Mouse (Mus musculus) cortical plate, adult 2 months (tissue): ENCODE measurements around the gene Vtcn1. TPM values are rescaled to one million over a fixed set of nuclear protein-coding genes. Genes with fewer than 3 reads are reported as not detected.

Experiments used
- H3K27ac ChIP-seq: fragments of 200-500 bp; 2 replicates; pipeline ENCODE4 v1.5.1; 2012; ENCODE audit warnings: low read length, control low read depth, inconsistent platforms; ENCODE audit not compliant: insufficient read depth
- H3K4me1 ChIP-seq: fragments of 200-500 bp; 2 replicates; pipeline ENCODE4 v1.6.1; 2011; ENCODE audit warnings: low read length; ENCODE audit not compliant: control insufficient read depth, insufficient read depth
- H3K4me3 ChIP-seq: fragments of 200-500 bp; 2 replicates; pipeline ENCODE4 v1.5.1; 2011; ENCODE audit warnings: mild to moderate bottlenecking, low read length, control low read depth; ENCODE audit not compliant: insufficient read depth
- CTCF ChIP-seq: fragments of 200-500 bp; IDR thresholded peaks from 2 replicates; pipeline ENCODE4 v1.5.1; 2011; ENCODE audit warnings: mild to moderate bottlenecking, control low read depth, low read length; ENCODE audit not compliant: insufficient read depth; ENCODE audit errors: extremely low read depth
- POLR2A ChIP-seq: fragments of 200-500 bp; IDR thresholded peaks from 2 replicates; pipeline ENCODE4 v1.6.1; 2011; ENCODE audit warnings: mild to moderate bottlenecking, low read length, control low read depth; ENCODE audit not compliant: insufficient read depth; ENCODE audit errors: extremely low read depth
- polyA plus RNA-seq: library from polyadenylated mRNA; depleted of rRNA; stranded (reverse); fragments of >200 nt; gene quantifications from 2 replicates; pipeline ENCODE4 v1.2.3, GENCODE M21; 2012

The Vtcn1 gene
- polyA plus RNA-seq, 1 experiment, result 0.17 TPM

DNA sequence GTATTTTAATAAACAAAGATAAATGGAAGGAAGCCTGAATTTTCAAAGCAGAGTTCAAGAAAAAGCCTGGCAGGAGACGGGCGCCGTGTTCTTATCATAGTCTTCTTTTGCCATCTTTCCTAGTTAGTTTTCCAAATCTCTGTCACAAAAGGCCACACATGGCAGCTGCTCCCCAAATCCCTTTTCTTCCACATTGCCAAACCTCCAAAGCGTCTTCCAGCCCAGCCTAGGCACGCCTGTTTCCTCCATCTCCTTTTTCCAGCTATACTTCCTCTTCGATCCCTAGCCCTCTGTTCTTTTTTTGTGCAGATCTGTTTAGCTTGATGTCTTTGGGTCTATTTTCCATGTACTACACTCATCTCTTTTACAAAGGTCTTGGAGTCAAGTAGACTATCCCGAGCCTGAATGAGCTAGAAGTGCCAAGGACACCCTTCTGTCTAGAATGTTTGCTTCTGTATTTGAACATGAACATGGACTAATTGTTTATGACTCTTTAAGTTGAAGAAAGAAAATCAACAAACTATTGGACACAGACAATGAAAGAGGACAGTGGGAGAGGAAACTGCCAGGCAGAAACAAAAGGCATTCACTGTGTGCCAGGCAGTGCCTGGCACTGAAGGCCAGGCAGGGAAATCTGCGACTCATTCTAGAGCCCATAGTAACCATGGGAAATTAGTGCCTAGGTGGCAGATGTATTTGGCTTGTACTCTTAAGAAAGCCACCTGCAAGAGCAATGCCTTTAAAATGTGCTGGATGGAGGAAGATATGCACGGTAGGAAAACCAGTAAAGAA is 56.8 kb downstream of the Vtcn1 start:
- no peak for TF ChIP-seq POLR2A
- TF ChIP-seq CTCF, result no peak
- Histone ChIP-seq H3K4me1 (no peaks in the 10 kb centered on the region), H3K4me3 (no peak overlapping the region), H3K27ac (no peak overlapping the region)

- H3K27ac ChIP-seq, result no peak overlapping the region
- H3K4me3 ChIP-seq, result no peak overlapping the region
- H3K4me1 ChIP-seq, result no peaks in the 10 kb centered on the region
- no peak for TF ChIP-seq CTCF
Measured at GRCm38 (mm10) chr3:100889234-100889633, 64.0 kb downstream of the Vtcn1 start.

GRCm38 (mm10) chr3:100890406-100890805 is 65.1 kb downstream of the Vtcn1 start:
- Histone ChIP-seq H3K4me1 (no peaks in the 10 kb centered on the region), H3K27ac (no peak overlapping the region), H3K4me3 (no peak overlapping the region)
- TF ChIP-seq CTCF, result no peak
- TF ChIP-seq POLR2A, result no peak

- Histone ChIP-seq H3K27ac (no peak overlapping the region), H3K4me1 (no peaks in the 10 kb centered on the region), H3K4me3 (no peak overlapping the region)
- TF ChIP-seq CTCF, result no peak
Measured at GRCm38 (mm10) chr3:100892383-100893335, 67.4 kb downstream of the Vtcn1 start.

- no peak overlapping the region for H3K27ac ChIP-seq
- H3K4me1 ChIP-seq, result no peaks in the 10 kb centered on the region
- no peak overlapping the region for H3K4me3 ChIP-seq
- TF ChIP-seq CTCF (no peak), POLR2A (no peak)
Measured at GRCm38 (mm10) chr3:100895500-100895899, 70.2 kb downstream of the Vtcn1 start.

- no peak overlapping the region for H3K4me3 ChIP-seq
- TF ChIP-seq POLR2A, result no peak
- no peak for TF ChIP-seq CTCF
- no peak overlapping the region for H3K27ac ChIP-seq
- H3K4me1 ChIP-seq, result no peaks in the 10 kb centered on the region
Measured at GRCm38 (mm10) chr3:100906128-100906527, 80.9 kb downstream of the Vtcn1 start.

DNA sequence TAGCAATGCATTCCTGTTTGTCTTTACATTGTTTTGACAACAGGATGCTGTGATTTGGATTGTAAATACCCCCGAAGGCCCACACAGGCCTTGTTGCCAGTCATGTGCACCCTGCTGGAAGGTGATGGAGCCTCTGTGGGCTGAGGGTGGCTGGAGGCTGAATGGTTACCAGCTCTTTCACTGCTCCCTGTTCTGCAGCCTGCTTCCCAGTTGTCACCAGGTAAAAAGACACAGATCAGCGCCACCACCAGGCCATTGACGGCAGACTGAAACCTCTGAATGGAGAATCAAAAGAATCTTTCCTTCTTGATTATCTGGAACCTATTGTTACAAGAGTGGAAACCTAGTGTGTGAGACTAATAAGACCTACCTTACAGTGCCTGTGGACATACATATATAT is 81.7 kb downstream of the Vtcn1 start:
- Histone ChIP-seq H3K27ac (no peak overlapping the region), H3K4me3 (no peak overlapping the region), H3K4me1 (no peaks in the 10 kb centered on the region)
- TF ChIP-seq POLR2A, result no peak
- peak; percentile 26; the same call in 1 of the 2 replicates for TF ChIP-seq CTCF

- Histone ChIP-seq H3K27ac (no peak overlapping the region), H3K4me1 (no peaks in the 10 kb centered on the region), H3K4me3 (no peak overlapping the region)
- no peak for TF ChIP-seq POLR2A
- TF ChIP-seq CTCF, result no peak
Measured at GRCm38 (mm10) chr3:100908594-100908993, 83.3 kb downstream of the Vtcn1 start.

DNA sequence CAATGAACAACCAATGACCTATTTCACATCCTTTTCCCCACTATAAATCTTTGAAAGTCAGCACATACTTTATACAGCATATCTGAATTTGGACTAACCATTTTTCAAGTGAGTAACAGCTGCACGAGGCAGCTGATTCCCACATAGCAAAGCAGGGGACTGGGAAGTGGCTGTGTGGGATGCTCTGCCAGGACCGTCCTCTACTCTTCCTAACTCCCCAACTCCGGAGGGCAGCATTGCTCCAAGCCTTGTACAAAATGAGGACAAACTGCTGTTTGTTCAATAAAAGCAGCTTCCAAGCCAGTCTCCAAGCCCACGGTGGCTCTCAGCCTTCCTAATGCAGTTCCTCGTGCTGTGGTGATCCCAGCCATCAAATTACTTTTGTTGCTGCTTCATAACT is 85.4 kb downstream of the Vtcn1 start:
- Histone ChIP-seq H3K4me1 (no peaks in the 10 kb centered on the region), H3K4me3 (no peak overlapping the region), H3K27ac (no peak overlapping the region)
- no peak for TF ChIP-seq CTCF
- TF ChIP-seq POLR2A, result no peak
